Mouse (Mus musculus) heart, embryonic 14.5 days (tissue): Measurements from ENCODE around the gene Vps52. TPM values are rescaled to one million over a fixed set of nuclear protein-coding genes. Genes with fewer than 3 reads are reported as not detected.

Experiments used
- ATAC-seq: fragments of 200-750 bp; cut with Nextera tagmentation; 2 replicates; pipeline ENCODE4 v1.8.0; 2017; ENCODE audit warnings: low read depth, moderate TSS enrichment; ENCODE audit not compliant: insufficient number of reproducible peaks, insufficient read depth, low FRiP score
- H3K27ac ChIP-seq, 2 experiments: fragments of 200-500 bp in 1 of 2; fragments of 300-500 bp in 1 of 2; sonication (generic) in 1 of 2; replicated peaks in 1 of 2; 2 replicates each; pipeline ENCODE4 v1.5.1; 2012 to 2014; ENCODE audit warnings: low read depth in 2 of 2, low read length in 2 of 2, control low read depth in 1 of 2, mild to moderate bottlenecking in 1 of 2, mixed read lengths in 1 of 2; ENCODE audit not compliant: control insufficient read depth in 1 of 2, insufficient read depth in 1 of 2
- H3K27me3 ChIP-seq: fragments of 300-500 bp; sonication (generic); 2 replicates; pipeline ENCODE4 v1.6.1; 2014; ENCODE audit warnings: mild to moderate bottlenecking, low read length, control low read depth; ENCODE audit not compliant: control insufficient read depth, insufficient read depth
- H3K36me3 ChIP-seq: fragments of 300-500 bp; sonication (generic); 2 replicates; pipeline ENCODE4 v1.6.1; 2014; ENCODE audit warnings: mild to moderate bottlenecking, control low read depth, low read length, mixed read lengths; ENCODE audit not compliant: control insufficient read depth, insufficient read depth
- H3K4me1 ChIP-seq, 2 experiments: fragments of 200-500 bp in 1 of 2; fragments of 300-500 bp in 1 of 2; sonication (generic) in 1 of 2; 2 replicates each; pipeline ENCODE4 v1.6.1; 2012 to 2014; ENCODE audit warnings: low read length in 2 of 2, control low read depth in 1 of 2, mixed read lengths in 1 of 2; ENCODE audit not compliant: control insufficient read depth in 2 of 2, insufficient read depth in 2 of 2
- H3K4me2 ChIP-seq: fragments of 300-500 bp; sonication (generic); 2 replicates; pipeline ENCODE4 v1.6.1; 2014; ENCODE audit warnings: mild to moderate bottlenecking, low read length
- H3K4me3 ChIP-seq, 2 experiments: fragments of 200-500 bp in 1 of 2; fragments of 300-500 bp in 1 of 2; sonication (generic) in 1 of 2; 2 replicates each; pipeline ENCODE4 v1.5.1; 2012 to 2014; ENCODE audit warnings: low read length in 2 of 2, mild to moderate bottlenecking in 2 of 2, control low read depth in 1 of 2, low read depth in 1 of 2, moderate library complexity in 1 of 2; ENCODE audit not compliant: control insufficient read depth in 1 of 2, insufficient read depth in 1 of 2
- H3K9ac ChIP-seq: fragments of 300-500 bp; sonication (generic); 2 replicates; pipeline ENCODE4 v1.6.1; 2014; ENCODE audit warnings: mild to moderate bottlenecking, low read length
- H3K9me3 ChIP-seq: fragments of 300-500 bp; sonication (generic); 2 replicates; pipeline ENCODE4 v1.6.1; 2016; ENCODE audit warnings: low read length, control low read depth; ENCODE audit not compliant: control insufficient read depth
- WGBS: fragments of 180-500 bp; shearing (Covaris S2); extraction: QIAGEN DNeasy Blood & Tissue Kit; methylation state at CpG from one replicate; pipeline ENCODE4 v1.1.7; 2014; 5-methylcytosine and 5-hydroxymethylcytosine counted together
- polyA plus RNA-seq: library from polyadenylated mRNA; unstranded; fragments of >200 nt; fragmentation: Nextera tagmentation; extraction: Ambion mirVana; gene quantifications from 2 replicates; pipeline ENCODE4 v1.2.1, GENCODE M21; 2014

Vps52 gene
- polyA plus RNA-seq, 1 experiment from 2014 or later, result 27.6 TPM

DNA sequence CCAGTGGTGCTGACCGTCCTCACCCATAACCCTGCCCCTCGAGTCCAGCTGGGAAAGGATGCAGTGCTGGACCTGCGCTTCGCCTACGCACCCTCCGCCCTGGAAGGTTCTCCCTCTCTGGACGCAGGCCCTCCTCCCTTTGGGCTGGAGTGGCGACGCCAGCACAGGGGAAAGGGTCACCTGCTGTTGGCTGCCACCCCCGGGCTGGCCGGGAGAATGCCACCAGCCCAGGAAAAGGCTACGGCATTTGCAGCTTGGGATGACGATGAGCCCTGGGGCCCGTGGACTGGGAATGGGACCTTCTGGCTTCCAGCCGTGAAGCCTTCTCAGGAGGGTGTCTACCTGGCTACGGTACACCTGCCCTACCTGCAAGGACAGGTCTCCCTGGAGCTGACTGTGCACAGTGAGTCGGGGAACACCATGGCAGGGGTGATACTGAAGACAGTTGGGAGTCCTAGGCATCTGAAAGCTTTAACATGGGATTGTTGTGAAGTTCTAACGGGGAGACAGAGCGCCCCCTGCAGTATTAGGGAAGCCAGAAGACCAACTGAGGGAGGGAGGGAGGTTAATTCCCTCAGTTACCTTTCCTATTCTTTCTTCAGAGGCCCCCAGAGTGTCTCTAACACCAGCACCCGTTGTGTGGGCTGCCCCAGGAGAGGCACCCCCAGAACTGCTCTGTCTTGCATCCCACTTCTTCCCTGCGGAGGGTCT is 30.1 kb upstream of the Vps52 start:
- Histone ChIP-seq H3K27ac (no peak overlapping the region), H3K9me3 (no peaks in the 10 kb centered on the region), H3K36me3 (peaks cover 11% of the 10 kb centered on the region), H3K27me3 (no peaks in the 10 kb centered on the region), H3K4me1 (peaks cover under 1 to 9% of the 10 kb centered on the region in 2 experiments; a peak in 3 of 4 replicates), H3K9ac (no peak overlapping the region), H3K4me2 (no peak overlapping the region), H3K4me3 (no peak overlapping the region)
- WGBS, result 82% methylated on average over 19 of the region's 21 CpGs
- ATAC-seq, result no peak

DNA sequence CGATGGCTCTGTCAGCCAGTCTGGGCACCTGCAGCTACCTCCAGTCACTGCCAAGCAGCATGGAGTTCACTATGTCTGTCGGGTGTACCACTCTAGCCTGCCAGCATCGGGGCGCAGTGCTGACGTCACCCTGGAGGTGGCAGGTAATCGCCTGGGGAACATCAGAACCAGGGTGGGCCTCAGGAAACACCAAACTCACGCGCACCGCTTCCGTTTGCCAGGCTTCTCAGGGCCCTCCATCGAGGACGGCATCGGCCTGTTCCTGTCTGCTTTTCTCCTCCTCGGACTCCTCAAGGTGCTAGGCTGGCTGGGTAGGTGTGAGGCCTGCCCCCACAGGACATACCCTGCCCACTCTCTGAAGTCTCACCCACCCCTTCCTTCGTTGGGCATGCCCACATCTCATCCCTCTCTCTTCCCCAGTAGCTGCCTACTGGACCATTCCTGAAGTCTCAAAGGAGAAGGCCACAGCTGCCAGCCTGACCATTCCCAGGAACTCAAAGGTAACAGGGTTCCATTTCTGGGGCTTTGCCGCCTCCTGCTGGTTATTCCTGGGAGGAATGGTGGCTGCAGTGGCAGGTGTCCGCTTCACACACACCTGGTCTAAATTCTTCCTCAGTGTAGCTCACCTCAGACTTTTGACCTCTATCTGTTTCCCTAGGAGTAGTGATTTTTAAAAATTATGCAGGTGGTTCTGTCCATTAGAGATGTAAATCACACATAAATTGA is 29.2 kb upstream of the Vps52 start:
- H3K9ac ChIP-seq, result no peak overlapping the region
- no peaks in the 10 kb centered on the region for H3K27me3 ChIP-seq
- no peaks in the 10 kb centered on the region for H3K9me3 ChIP-seq
- peaks cover 11% of the 10 kb centered on the region for H3K36me3 ChIP-seq
- H3K27ac ChIP-seq, result no peak overlapping the region
- no peak for ATAC-seq
- H3K4me1 ChIP-seq, result peaks cover 8 to 17% of the 10 kb centered on the region in 2 experiments; a peak in 3 of 4 replicates
- H3K4me2 ChIP-seq, result no peak overlapping the region
- no peak overlapping the region for H3K4me3 ChIP-seq
- WGBS, result 74% methylated on average over 17 of the region's 17 CpGs

DNA sequence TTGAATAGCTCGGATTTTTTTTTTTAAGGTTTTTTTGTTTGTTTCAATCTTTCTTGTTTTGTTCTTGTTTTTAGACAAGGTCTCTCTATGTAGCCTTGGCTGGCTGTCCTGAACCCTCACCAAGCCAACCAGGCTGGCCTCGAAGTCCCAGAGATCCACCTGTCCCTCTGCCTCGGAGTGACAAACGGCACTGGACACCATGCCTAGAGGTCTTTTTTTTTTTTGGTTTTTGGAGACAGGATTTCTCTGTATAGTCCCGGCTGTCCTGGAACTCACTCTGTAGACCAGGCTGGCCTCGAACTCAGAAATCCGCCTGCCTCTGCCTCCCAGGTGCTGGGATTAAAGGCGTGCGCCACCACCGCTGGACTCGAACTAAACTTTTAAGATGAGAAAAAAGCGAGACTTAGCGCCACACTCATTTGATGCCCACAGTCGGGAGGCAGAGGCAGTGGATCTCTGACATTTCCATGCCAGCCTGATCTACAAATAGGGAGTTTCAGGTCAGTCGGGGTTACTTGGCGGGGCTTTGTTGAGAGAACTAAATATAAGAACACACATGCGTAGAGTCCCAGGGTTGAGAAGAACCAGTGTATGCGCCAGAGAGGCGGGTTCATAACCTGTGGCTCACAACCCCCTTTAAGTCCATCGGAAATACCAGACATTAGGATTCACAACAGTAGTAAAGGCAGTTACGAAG is 27.2 kb upstream of the Vps52 start:
- no peaks in the 10 kb centered on the region for H3K9me3 ChIP-seq
- H3K27me3 ChIP-seq, result no peaks in the 10 kb centered on the region
- H3K9ac ChIP-seq, result peak overlapping the region; percentile 91
- ATAC-seq, result no peak
- 51% methylated on average over 21 of the region's 21 CpGs for WGBS
- peak overlapping the region; percentile 97 for H3K4me2 ChIP-seq
- H3K27ac ChIP-seq, result no peak overlapping the region
- H3K36me3 ChIP-seq, result peaks cover 28% of the 10 kb centered on the region
- H3K4me3 ChIP-seq, result peak overlapping the region; percentile 82 to 91
- H3K4me1 ChIP-seq, result peaks cover 8 to 18% of the 10 kb centered on the region in 2 experiments; a peak in 3 of 4 replicates

DNA sequence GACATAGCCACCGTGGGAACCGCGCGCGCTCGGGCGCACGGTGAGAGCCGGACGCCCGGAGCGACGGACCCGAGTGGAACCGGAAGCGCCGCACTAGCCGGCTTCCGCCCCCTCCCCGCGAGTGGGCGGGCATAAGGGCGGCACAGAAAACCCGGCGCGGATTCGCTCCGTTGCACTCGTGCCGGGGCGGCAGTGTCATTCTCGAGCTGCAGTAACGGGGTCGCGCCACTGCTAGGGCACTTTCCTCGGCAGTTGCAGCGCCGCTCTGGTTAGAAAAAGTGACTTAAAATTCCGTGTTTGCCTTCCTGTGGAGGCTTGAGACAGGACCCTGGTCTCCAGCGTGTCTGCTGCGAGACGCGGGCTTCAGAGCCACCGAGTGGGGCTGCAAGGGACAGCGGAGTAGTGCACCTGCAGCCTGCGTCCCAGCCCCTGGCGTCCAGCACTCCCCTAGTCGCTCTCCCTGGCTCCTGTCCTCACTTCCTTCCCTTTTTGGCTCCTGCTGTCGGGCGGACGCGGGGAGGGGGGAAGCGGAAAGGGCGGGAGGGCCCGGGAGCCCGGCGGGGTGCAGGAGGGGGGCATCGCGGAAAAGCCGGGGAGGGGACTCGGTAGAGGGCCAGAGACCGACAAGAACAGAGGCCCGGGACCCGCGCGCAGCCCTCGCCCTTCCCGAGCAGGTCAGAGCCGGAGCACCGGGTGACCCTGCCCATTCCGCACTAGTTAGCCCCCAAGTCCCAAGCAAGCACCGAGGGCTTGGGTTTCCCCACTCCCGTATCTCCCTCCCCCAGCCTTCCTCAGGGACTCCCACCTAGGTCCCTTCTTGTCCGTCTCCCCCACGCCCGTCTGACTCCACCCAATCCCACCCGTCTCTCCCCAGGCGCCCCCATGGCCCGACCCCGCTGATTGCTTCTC is 26.0 kb upstream of the Vps52 start, which contains the start of gene Rgl2:
Gene Rgl2 (plus strand): TSS at position 173 of the 909 bp plus-strand sequence.
- Histone ChIP-seq H3K4me1 (peaks cover 8 to 18% of the 10 kb centered on the region in 2 experiments; a peak in 3 of 4 replicates), H3K4me3 (peak within 1 kb of the TSS; percentile 82 to 91), H3K4me2 (peak within 1 kb of the TSS; percentile 97), H3K9ac (peak within 1 kb of the TSS; percentile 91), H3K36me3 (peaks cover 40% of the 10 kb centered on the region), H3K27ac (peak within 1 kb of the TSS; percentile 99), H3K9me3 (no peaks in the 10 kb centered on the region), H3K27me3 (no peaks in the 10 kb centered on the region)
- ATAC-seq, result peak; percentile 83
- 0% methylated on average over 80 of the region's 80 CpGs for WGBS

DNA sequence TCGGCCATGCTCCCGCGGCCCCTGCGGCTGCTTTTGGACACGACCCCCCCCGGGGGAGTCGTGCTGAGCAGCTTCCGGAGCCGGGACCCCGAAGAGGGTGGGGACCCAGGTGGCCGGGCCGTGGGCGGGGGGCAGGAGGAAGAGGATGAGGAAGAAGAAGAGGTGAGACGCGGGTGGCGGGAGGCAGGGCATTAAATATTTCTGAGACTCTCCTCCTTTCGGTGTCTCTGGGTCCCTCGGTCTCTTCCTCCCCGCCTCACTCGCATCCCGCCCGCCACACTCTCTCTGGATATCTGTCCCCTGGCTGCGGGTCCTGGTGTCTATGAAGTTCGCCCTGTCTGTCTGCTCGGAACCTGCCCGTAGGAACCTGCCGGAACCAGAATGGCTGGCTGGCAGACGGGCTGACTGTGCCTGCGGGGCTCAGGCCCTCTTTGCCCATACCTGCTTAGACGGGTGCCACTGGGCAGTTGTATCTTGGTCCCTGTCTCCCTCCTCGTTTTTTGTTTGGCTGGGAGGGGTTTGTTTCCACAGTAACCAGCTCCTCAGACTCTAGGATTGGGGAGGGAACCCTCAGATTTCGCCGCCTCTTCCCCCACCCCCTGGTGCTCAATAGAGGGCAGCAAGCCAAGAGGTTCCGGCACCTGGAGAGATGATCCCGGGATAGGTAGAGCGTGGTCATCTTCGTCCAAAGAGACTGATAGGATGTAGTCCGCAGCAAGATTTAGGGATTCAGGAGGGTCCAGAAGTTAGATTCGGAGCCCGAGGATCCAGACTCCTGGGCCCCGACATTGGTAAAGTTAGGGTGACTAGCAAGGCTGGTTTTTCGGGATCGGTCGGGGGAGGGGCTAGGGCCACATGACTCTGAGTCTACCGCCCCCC is 25.1 kb upstream of the Vps52 start:
- Histone ChIP-seq H3K4me3 (peak overlapping the region; percentile 82 to 91), H3K9ac (peak overlapping the region; percentile 91), H3K4me2 (peak overlapping the region; percentile 97), H3K27ac (peak overlapping the region; percentile 99), H3K4me1 (peaks cover 8 to 18% of the 10 kb centered on the region in 2 experiments; a peak in 3 of 4 replicates), H3K36me3 (peaks cover 48% of the 10 kb centered on the region), H3K27me3 (no peaks in the 10 kb centered on the region), H3K9me3 (no peaks in the 10 kb centered on the region)
- ATAC-seq, result no peak
- WGBS, result under 1% methylated on average over 45 of the region's 45 CpGs

DNA sequence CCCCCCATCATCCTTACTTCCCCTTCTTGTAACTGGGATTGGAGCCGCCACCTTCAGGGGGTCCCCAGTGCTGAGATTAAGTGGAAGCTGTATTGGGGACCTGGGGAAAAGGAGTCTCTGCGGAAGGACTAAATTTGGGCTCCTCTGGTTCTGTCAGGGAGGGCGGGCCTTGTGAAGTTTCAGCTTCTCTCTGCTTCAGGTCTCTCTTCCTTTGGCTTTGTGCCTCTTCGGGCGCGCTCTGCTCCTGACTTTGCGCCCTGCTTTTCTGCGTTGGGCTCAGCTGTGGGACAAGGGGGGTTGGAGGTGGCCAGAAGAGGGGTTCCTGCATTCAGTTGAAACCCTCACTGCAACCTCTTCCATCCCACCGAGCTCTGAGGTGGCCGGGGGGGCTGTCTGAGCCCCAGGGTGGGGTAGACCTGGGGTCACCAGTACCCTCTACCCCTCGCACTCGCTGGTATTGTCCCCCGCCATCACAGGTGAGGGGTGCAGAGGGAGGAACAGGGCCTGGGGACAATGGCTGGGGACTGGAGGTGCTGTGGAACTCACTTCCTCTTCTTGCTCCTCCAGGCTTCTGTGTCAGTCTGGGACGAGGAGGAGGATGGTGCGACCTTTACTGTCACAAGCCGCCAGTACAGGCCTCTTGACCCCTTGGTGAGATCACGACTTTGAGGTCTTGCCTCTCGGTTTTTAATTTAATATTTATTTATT is 24.3 kb upstream of the Vps52 start:
- WGBS, result 41% methylated on average over 18 of the region's 18 CpGs
- ATAC-seq, result no peak
- no peaks in the 10 kb centered on the region for H3K27me3 ChIP-seq
- H3K36me3 ChIP-seq, result peaks cover 53% of the 10 kb centered on the region
- H3K4me2 ChIP-seq, result peak overlapping the region; percentile 97
- H3K4me1 ChIP-seq, result peaks cover 8 to 18% of the 10 kb centered on the region in 2 experiments; a peak in 3 of 4 replicates
- H3K9ac ChIP-seq, result peak overlapping the region; percentile 91
- no peaks in the 10 kb centered on the region for H3K9me3 ChIP-seq
- H3K27ac ChIP-seq, result no peak overlapping the region
- H3K4me3 ChIP-seq, result peak overlapping the region; percentile 82 to 91
